Mouse (Mus musculus) T-helper 2 cell (primary cell): ENCODE results near the gene Clip2.

Experiments
- in situ Hi-C: fragments of 300-600 bp; cut with MboI, MseI; formaldehyde crosslinking; loops from one replicate; pipeline ENCODE4 v1.15.1; 2025; ENCODE audit warnings: high pct_unique_total_duplicates

The Clip2 gene

DNA sequence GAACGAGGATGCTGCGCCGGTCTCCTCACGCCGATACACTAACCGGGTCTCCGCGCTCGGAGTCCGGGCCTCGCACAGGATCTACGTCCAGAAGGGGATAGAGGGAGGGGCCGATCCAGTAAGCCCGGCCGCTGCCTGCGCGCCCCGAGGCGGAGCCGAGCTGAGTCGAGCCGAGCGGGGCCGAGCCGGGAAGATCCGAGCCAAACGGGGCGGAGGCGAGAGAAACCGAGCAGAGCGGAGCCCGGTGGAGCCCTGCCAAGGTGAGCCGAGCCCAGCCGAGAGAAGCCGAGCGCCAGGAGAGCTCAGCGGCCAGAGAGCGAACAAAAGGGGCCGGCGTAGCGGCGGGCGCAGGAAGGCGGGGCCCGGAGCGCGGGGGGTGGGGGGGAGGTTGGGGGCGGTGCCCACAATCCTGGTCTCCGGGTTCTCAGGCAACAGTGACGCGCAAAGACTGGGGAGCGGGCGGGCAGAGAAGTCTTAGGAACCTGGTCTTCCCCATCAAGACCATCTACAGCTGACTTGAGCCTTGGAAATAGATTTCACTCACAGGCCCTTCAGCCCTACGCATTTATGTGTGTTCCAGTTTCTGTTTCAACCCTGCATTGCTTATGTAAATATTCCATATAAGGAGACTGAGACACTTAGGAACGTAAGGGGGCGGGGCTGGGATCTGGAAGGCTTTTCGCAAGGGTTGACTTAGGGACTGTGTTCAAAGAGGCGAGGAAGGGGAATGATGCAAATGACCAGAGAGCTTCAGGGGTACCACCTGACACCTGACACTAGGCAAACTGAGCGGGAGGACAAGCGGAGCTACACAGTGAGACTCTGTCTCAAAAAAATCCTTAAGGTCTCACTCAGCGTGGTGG lies at the start of gene Clip2:
Gene Clip2 (minus strand): TSS at position 325 of the 863 bp plus-strand sequence.
- in situ Hi-C loops: no loop called here

DNA sequence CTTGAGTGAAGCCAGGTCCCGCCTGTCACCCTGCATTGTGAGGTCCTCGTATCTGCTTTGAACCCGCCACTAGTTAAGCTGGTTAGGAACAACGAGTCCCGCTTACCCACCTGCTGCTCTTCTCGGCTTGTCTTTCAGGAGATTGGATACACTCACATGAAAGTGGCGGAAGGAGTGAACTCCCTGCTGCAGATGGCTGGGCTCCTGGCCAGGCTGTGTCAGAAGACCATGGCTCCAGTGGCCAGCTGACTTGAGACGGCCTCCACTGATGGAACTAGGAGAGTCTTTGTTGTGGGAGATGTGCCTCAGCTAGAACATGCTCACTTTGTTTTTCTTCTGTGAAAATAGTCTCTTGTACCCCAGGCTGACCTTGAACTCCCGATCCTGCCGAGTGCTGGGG lies 45.5 kb upstream of the Clip2 start:
- in situ Hi-C loops: no loop called here

DNA sequence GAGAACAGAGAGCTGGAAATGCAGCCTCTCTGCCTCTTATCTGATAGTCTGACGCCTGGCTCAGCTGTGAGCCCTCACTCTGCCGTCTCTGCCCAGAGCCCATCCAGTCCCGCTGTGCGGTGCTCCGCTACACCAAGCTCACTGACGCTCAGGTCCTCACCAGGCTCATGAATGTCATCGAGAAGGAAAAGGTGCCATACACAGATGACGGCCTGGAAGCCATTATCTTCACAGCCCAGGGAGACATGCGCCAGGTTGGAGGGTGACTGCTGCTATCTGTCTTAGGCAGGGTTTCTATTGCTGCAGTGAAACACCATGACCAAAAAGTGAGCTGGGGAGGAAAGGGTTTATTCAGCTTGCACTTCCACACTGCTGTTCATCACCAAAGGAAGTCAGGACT lies 40.9 kb upstream of the Clip2 start:
- in situ Hi-C loops: no loop called here

DNA sequence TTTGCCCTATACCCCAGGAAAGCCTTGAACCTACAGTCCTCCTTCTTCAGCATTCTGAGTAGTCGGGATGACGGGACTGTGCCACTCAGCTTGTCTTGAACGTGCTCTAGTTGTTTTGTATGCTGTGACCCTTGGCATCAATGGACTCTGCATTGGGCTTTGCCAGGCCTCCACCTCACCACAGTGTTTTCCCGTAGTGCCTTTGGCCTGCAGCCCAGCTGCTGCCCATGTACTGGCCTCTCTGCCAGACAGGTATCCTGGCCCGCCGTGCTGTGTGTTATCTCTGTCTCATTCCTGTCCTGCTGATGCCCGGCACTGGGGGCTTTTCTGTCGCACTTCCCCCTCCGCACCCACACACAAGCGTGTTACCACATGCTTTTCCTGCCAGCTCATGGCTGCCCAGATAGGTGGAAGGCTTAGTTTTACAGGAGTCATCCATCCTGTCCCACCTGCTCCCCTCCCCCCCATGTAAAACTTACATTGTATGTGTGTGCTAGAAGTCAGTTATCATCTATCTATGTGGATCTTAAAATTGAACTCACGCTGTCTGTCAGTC lies 39.9 kb upstream of the Clip2 start:
- in situ Hi-C loops: no loop called here

DNA sequence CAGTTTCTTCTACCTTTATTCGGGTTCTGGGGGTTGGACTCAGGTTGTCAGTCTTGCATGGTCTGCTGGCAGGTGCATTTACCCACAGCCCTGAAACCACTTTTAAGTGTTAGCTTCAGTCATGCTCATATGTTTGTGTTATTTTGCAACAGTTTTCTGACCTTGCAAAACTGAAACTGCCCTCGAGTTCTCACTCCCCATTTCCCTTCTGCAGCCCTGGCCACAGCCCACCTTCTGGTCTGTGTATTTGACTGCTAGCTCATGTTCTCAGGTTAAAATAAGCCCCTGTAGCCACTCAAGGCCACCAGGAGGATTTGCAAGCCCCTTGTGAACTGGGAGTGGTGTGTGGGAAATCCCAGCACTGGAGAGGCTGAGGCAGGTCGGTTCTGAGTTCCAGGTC lies 37.7 kb upstream of the Clip2 start:
- in situ Hi-C loops: no loop called here

DNA sequence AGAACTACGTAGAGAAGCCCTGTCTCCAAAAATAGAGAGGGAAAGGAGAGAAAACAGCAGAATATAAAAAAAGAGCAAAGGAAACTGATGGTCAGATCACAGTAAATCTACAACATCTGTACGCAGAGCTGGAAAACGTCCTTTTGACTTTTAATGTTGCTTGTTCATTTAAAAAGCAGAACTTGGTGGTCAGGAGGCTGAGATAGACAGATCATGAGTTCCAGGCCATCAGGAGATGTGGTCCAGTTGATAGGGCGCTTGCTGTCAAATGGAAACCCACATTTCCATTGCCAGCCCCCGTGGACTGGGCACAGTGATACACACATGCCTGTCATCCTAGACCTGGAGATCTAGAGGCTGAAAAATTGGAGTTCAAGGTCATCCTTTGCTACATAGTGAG lies 32.6 kb upstream of the Clip2 start:
- in situ Hi-C loops: loop anchor here (5.0 kb wide), 1 partner anchor 82 kb away; no protein-coding TSS in a partner anchor

DNA sequence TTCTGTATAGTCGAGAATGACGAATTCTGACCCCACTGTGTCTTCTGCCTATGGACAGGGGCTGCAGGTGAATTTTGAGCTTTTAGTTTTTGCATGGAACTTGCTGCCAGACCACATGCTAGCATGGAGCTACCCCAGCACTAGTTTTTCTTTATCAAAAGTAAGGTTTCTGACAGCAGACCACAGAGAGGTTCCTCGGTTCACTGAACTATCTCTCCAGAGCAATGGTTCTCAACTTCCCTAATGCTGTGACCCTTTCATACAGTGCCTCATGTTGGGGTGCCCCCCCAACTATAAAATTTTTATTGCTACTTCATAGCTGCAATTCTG lies 31.6 kb upstream of the Clip2 start:
- in situ Hi-C loops: loop anchor here (5.0 kb wide), 1 partner anchor 82 kb away; no protein-coding TSS in a partner anchor

DNA sequence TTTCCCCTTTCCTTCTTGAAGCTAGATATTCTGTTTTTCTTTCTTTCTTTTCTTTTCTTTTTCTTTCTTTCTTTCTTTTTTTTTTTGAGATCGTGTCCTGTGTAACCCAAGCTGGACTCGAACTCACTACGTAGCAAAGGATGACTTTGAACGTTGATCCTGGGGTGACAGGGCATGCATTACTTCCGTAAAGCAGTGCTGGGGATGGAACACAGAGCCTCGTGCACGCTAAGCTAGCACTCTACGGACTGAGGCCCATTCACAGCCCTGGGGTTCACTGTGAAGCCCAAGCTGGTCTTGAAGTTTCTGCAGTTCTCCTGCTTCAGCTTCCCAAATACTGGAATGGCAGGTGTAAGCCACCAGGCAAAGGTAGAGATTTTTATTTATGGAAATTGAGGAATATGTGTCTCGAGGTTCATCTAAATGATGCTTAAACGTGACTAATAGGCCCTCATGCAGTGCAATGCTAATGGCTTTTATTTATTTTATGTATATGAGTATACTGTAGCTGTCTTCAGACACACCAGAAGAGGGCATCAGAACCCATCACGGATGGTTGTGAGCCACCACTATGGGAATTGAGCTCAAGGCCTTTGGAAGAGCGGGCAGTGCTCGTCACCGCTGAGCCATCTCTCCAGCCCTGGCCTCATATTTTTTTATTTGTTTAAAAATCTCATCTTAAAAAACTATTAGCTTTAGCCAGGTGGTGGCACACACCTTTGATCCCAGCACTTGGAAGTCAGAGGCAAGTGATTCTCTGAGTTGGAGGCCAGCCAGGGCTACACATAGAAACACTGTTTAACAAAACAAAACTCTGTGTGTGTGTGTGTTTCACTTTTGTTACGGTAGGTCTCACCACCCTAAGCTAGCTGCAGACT lies 31.0 kb upstream of the Clip2 start:
- in situ Hi-C loops: loop anchor here (5.0 kb wide), 1 partner anchor 81 kb away; no protein-coding TSS in a partner anchor

DNA sequence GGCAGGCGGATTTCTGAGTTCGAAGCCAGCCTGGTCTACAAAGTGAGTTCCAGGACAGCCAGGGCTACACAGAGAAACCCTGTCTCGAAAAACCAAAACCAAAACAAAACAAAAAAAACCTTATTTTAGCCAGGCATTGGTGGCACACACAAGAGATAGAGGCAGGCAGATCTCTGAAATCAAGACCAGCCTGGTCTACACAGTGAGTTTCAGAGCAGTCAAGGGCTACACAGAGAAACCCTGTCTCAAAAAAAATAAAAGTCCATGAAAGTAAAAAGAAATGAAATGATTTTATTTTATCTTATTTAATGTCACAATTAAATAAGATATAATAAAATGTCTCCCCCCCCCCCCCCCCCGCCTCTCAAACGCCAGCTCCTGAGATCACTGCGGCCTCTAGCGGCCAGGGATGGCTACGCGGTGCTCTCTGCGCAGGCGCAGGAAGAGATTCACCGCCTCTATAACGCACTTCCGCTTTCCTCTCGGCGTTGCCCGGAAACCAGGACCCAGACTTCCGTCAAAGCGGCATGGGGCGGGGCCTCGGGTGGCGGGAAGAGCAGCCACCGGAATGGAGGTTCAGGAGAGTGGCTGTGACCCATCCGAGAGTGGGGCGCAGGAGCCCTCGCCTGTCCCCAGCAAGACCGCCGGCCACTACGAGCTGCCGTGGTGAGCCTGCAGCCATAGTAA lies 30.1 kb upstream of the Clip2 start:
- in situ Hi-C loops: loop anchor here (5.0 kb wide), 1 partner anchor 80 kb away; no protein-coding TSS in a partner anchor

DNA sequence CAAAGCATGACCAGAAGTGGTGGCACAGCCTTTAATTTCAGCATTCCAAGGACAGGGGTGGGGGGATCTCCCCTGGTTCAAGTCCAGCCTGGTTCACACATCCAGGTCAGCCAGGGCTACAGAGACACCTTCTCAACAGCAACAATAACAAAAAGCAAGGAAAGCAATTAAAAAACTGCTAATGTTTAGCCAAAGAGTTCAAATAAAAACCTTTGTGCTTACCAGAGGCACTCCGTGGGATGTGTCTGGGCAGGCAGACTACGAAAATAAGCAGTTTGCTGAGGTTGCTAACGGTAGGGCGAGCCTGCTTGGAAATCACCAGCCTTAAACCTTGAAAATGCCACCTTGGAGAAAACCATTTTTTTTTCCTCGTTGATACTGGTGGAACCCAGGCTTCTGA lies 28.9 kb upstream of the Clip2 start, which contains the start of gene Rfc2:
Gene Rfc2 (plus strand): TSS at position 221 of the 400 bp plus-strand sequence.
- in situ Hi-C loops: loop anchor here (5.0 kb wide), 1 partner anchor 79 kb away; no protein-coding TSS in a partner anchor

DNA sequence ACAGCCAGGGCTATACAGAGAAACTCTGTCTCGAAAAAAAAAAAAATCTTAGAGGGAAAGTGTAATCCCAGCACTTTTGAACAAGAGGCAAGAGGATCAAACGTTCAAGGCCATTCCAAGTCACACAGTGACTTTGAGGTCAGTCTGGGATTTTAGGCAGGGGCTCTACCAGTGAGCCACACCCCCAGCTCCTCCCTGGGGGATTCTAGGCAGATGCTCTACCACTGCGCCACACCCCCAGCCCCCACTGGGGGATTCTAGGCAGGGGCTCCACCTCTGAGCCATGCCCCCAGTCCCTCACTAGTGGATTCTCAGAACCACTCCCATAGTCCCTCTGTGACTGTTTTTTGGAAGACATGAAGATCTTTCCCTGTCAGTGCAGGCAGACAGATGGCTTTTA lies 26.9 kb upstream of the Clip2 start:
- in situ Hi-C loops: loop anchor here (10.0 kb wide), 1 partner anchor 576 kb away; no protein-coding TSS in a partner anchor

DNA sequence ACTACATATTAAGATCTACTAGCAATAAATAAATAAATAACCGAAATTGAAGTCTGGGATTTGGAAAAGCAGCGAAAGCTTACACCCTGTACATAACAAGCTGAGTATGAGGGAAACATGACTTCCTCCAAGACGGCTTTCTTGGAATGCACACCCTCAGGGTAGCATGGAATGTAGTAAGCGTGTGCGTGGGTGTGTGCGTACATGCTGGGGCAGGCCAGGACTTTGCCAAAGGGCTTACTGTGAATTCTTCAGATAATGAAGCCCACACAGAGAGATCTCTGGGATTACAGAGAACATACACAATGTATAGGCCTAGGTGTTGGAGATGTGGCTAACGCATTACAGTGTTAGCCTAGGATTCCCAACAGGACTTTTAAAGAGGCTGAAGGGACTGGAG lies 25.3 kb upstream of the Clip2 start:
- in situ Hi-C loops: loop anchor here (10.0 kb wide), 1 partner anchor 577 kb away; no protein-coding TSS in a partner anchor

DNA sequence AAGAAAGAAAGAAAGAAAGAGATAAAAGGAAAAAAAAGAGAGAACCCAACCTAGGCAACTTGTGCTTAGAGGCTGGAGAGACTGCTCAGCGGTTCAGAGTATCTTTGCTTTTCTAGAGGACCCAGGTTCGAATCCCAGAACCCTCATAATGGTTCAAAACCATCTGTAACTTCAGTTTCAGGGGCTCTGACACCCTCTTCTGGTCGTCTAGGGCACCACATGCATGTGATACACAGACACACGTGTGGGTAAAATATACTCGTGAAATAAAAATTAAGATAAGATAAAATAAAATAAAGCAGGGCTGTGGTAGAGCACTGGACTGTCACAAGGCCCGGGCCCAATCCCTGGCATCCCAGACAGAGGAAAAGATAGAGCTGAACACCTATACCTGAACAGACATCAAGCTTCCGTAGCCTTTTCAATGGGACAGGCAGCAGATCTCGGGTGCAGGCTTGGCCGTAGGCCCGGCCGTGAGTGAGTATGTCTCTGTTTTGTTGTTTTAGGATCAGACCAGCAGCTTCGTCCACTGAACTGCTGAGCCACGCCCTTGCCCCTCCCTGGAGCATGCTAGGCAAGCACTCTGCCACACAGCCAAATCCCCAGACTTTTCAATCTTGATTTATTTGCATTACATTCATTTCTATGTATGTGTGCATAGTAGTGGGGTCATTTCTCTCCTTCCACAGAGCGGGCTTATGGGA lies 24.4 kb upstream of the Clip2 start:
- in situ Hi-C loops: loop anchor here (10.0 kb wide), 1 partner anchor 578 kb away; no protein-coding TSS in a partner anchor

DNA sequence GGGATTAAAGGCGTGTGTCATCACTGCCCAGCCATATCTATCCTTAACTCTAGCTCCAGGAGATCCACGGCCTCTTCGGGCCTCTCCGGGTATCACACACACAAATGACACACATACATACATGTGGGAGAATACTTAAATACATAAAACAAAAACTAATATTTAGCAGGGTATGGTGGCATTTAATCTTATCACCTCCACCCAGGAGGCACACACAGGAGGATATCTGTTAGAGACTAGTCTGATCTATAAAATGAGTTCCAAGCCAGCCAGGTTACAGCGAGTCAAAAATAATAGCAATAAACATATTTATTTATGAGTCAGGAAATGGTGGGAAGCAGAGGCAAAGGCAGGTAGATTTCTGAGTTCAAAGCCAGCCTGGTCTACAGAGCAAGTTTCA lies 23.6 kb upstream of the Clip2 start:
- in situ Hi-C loops: loop anchor here (10.0 kb wide), 1 partner anchor 579 kb away; no protein-coding TSS in a partner anchor

DNA sequence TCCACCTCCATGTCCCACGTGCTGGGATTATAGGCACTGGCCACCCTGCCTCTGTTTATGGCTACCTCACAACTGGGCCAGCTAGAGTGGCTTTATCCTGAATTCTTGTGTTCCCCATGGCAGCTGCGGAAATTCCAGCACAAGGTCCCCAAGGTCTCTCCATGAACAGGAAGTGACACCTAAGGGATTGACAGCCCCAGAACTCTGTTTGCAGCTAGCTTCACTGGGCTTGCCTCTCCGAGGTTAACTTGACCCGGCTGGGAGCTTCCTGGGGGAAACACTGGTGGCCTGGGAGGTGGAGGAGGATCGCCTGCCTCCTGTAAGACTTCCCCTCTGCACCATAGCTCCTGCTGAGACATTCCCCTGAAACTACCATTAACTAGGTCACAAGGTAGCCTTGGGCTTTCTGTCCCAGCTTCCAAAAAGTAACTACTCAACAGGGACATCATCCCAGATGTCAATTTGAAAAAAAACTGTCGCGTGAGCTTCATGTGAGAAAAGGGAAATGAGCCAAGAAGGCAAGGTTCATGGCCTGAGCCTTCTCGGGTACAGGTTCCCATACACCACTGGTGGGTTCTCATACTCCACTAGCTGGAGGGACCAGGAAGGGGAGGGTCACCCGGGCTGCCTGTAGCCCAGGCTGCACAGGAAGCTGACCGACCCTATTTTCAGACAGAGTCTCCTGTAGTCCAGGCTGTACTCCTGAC lies 20.4 kb upstream of the Clip2 start:
- in situ Hi-C loops: loop anchor here (10.0 kb wide), 1 partner anchor 582 kb away; no protein-coding TSS in a partner anchor

DNA sequence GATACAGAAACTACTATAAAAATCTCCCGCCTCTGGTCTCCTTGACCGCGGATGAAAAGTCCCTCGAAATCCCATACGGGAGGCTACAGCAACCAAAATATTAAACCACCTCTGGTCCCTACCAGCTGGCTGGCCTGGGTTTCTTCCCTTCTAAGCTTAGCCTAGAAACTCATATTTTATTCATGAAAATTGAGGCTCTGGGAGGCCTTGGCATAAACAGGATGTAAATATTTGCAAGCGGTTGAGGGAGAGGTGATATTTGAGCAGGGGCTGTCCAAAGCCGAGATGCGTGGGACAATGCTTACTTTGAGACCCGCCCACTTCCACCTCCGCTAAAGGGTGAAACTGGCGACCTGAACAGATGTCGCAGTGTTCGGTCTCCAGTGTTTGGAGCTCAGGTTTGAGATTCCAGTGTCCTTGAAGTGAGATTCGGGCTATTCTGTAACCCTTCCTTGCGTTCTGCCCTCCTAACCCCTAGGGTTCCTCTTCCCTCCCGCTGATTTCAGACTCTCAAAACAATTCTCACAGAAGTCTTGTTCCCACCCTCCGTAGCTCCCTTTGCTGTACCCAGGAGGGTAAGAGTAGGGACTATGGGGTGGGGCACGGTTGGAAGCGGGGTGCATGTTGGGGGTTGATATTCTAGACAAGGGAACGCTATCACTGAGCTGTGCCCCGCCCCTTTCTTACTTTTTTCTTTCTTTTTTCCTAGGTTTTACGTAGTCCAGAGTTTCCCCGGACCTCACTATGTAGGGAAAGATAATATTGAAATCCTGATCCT lies 19.7 kb upstream of the Clip2 start:
- in situ Hi-C loops: loop anchor here (10.0 kb wide), 1 partner anchor 583 kb away; no protein-coding TSS in a partner anchor

DNA sequence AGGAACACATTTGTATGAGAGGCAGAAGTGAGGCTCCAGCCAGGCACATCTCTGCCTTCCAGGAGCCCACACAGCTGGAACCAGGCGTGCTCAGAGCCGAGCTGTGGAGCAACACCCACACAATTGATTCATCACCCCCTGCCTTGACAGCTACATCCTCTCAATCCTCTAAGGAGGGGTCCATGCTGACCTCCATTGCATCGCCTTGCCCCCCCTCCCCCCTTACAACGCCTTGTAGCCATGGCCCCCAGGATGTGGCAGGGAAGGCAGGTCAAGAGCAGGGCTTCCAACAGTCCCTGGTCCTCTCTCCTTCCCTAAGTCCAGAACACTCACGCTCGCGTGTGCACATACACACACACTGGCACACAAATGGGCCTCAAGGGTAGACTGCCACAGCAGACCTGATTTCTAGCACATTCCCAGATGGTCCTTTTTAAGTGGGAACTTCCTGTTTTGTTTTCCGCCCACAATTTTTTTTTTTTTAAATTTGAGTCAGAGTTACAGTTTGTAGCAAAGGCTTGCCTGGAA lies 16.8 kb upstream of the Clip2 start:
- in situ Hi-C loops: no loop called here

DNA sequence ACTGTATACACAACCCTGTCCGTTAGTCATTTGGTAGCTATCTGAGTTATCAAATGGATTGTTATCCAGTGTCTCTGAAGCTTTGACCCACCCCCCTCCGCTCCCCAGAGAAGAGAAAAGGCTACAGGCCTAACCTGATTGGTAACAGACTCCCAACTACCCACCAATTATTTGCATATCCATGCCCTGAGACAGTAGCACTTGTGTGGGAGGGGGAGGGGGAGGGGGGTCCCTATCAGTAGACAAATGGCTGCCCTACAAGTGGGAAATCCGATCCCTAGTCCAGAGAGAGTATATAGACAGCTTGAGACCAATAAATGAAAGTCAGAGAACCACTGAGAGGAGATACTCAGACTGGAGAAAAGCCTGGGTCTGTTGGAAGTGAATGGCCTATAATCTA lies 15.8 kb upstream of the Clip2 start:
- in situ Hi-C loops: no loop called here

DNA sequence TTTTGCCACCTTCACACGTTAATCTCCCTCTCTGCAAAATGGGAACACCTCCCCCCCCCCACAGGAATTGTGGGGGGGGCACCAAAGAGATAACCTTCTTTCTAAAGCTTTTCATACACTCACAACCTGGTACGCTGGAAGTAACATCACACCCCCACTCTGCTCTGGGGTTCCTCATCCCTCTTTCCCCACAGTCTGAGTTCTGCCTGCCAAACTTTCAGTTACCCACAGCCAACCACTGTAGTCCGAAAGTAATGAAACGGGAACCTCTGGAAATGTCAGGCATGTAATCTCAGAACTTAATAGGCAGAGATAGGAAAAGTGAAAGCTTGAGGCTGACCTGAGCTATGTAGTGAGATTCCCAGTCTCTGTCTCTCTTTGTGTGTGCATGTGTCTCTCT lies 15.2 kb upstream of the Clip2 start:
- in situ Hi-C loops: no loop called here
